Mouse (Mus musculus): ENCODE data around the gene Snapc4. TPM values are rescaled to one million over a fixed set of nuclear protein-coding genes. Genes with fewer than 3 reads are reported as not detected.

Gene Snapc4
- total and polyA plus RNA-seq, 3 experiments = 15.3 to 47.1 (median 42.7) TPM

DNA sequence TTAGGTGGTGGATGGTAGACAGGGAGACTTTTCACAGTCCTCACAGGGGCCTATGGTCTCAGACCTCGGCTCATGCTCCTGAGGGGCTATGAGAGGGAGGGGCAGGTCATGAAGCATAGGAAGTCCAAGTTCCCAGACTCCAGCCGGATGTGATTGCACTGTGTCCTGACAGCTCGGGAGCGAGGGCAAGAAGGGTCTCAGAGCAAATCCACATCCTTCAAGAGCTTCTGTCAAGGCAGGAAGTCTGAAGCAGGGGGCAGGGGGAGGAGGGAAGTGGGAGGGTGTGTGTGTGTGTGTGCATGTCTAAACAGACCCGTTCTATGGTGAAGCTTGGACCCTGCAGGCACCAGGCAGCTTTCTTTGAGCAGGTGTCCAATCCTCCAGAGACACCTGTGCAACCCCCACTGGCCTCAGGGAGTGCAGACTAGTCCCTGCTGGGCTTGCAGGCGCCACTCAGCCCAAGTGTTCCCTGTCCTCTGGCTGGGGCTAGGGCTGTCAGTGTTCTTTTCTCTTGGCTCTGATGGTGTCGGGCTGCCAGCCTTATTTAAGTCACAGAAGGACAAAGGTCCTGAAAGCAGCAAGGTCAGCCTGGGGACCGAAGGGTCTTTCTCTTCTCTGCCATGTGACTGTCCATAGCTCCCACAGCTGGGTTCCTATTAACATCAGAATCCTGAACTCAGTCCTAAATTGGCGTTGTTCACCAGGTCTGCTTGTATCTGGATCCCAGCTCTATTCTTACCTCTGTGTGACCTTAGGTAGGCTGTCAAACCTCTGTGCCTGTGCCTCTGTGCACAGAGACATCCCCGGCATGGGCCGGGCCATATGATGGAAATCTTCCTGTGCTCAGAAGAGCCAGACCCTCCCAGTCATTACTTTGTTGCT lies 37.6 kb downstream of the Snapc4 start:
- peaks cover 0 to 20% of the 10 kb centered on the region in 2 experiments for H3K36me3 ChIP-seq (replicated peaks in 1 of 2; ENCODE audit: control insufficient read depth in 1 of 2, insufficient read depth in 1 of 2, low read length in 1 of 2)
- no peaks in the 10 kb centered on the region for H3K79me2 ChIP-seq (replicated peaks; ENCODE audit: control insufficient read depth, extremely low read depth, insufficient read depth, poor library complexity, severe bottlenecking)
- H3K4me2 ChIP-seq (ENCODE audit: insufficient read depth, low read depth, poor library complexity, severe bottlenecking) = no peak overlapping the region
- no peak overlapping the region for H3K4me3 ChIP-seq (replicated peaks in 1 of 3; ENCODE audit: low read depth in 2 of 3, low read length in 2 of 3, poor library complexity in 1 of 3)
- H3K4me1 ChIP-seq (ENCODE audit: control insufficient read depth in 1 of 2, insufficient read depth in 2 of 2) = peaks cover 8 to 48% of the 10 kb centered on the region in 2 experiments; a peak in 3 of 4 replicates
- dilution Hi-C loops (cut with MboI; ENCODE audit: extremely low pct_ligation_motif_present, extremely low pct_unique_long_range_greater_than_20kb, low sequenced_read_pairs) = no loop called here
- no peaks in the 10 kb centered on the region for H3K9me3 ChIP-seq (replicated peaks; ENCODE audit: low read length)
- no peak for DNase-seq (ENCODE audit: extremely low read depth)
- H3K27ac ChIP-seq (ENCODE audit: insufficient read depth, low read depth) = no peak overlapping the region
- in situ Hi-C loops (cut with MboI; ENCODE audit: low pct_ligation_motif_present, low pct_unique_long_range_greater_than_20kb, low sequenced_read_pairs) = no loop called here
- H3K27me3 ChIP-seq (replicated peaks) = no peaks in the 10 kb centered on the region
- TF ChIP-seq USF1 (IDR thresholded peaks at IDR 0.05; ENCODE audit: low read depth, low read length) (no peak), PAX5 (IDR thresholded peaks at IDR 0.05; ENCODE audit: low read length) (no peak), HCFC1 (IDR thresholded peaks at IDR 0.05; ENCODE audit: low read depth, low read length) (no peak)
- no peak overlapping the region for H3K9ac ChIP-seq (ENCODE audit: insufficient read depth, low read depth)

DNA sequence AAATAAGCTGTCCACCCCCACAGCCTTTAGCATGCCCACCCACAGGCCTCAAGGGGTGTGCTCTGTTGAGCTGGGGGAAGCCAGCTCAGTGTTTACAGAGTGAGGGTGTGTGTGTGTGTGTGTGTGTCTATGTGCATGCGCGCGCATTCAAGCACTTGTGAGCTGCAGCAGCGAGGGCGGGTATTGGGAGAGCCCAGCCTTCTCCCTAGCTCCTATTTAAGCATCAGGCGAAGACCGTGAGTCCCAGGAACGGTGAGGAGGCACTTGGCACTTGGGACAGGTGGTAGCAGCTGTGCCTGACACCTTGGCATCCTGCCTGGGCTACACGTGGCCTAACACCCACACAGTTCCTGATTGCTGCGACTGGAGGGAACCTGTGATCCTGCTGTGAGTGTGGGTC lies 38.4 kb downstream of the Snapc4 start:
- Histone ChIP-seq H3K27ac (ENCODE audit: insufficient read depth, low read depth) (no peak overlapping the region), H3K9ac (ENCODE audit: insufficient read depth, low read depth) (no peak overlapping the region), H3K4me3 (replicated peaks in 1 of 3; ENCODE audit: low read depth in 2 of 3, low read length in 2 of 3, poor library complexity in 1 of 3) (no peak overlapping the region), H3K79me2 (replicated peaks; ENCODE audit: control insufficient read depth, extremely low read depth, insufficient read depth, poor library complexity, severe bottlenecking) (no peaks in the 10 kb centered on the region), H3K4me2 (ENCODE audit: insufficient read depth, low read depth, poor library complexity, severe bottlenecking) (no peak overlapping the region), H3K4me1 (ENCODE audit: control insufficient read depth in 1 of 2, insufficient read depth in 2 of 2) (peaks cover 8 to 48% of the 10 kb centered on the region in 2 experiments; a peak in 3 of 4 replicates), H3K36me3 (replicated peaks in 1 of 2; ENCODE audit: control insufficient read depth in 1 of 2, insufficient read depth in 1 of 2, low read length in 1 of 2) (peaks cover 0 to 13% of the 10 kb centered on the region in 2 experiments), H3K9me3 (replicated peaks; ENCODE audit: low read length) (no peaks in the 10 kb centered on the region), H3K27me3 (replicated peaks) (no peaks in the 10 kb centered on the region)
- dilution Hi-C loops (cut with MboI; ENCODE audit: extremely low pct_ligation_motif_present, extremely low pct_unique_long_range_greater_than_20kb, low sequenced_read_pairs) (no loop called here), in situ Hi-C loops (cut with MboI; ENCODE audit: low pct_ligation_motif_present, low pct_unique_long_range_greater_than_20kb, low sequenced_read_pairs) (no loop called here)
- DNase-seq (ENCODE audit: extremely low read depth) = no peak
- TF ChIP-seq TCF12 (IDR thresholded peaks at IDR 0.05; ENCODE audit: low read depth, low read length) = no peak
- no peak for TF ChIP-seq CTCF (conservative IDR thresholded peaks at IDR 0.05 in 1 of 2, IDR thresholded peaks at IDR 0.05 in 1 of 2; ENCODE audit: low read depth in 2 of 2, low read length in 2 of 2)
- TF ChIP-seq CHD2 (IDR thresholded peaks at IDR 0.05; ENCODE audit: low read length) = no peak
- no peak for TF ChIP-seq GABPA (IDR thresholded peaks at IDR 0.05; ENCODE audit: insufficient replicate concordance, low read depth, low read length)
- TF ChIP-seq HCFC1 (IDR thresholded peaks at IDR 0.05; ENCODE audit: low read depth, low read length) = no peak
- no peak for TF ChIP-seq BHLHE40 (IDR thresholded peaks at IDR 0.05; ENCODE audit: low read depth, low read length)
- TF ChIP-seq ETS1 (conservative IDR thresholded peaks at IDR 0.05; ENCODE audit: low read depth, low read length) = no peak
- no peak for TF ChIP-seq EP300 (IDR thresholded peaks at IDR 0.05; ENCODE audit: low read length)
- no peak for TF ChIP-seq UBTF (IDR thresholded peaks at IDR 0.05; ENCODE audit: low read depth, low read length)
- TF ChIP-seq E2F4 (IDR thresholded peaks at IDR 0.05; ENCODE audit: insufficient replicate concordance, low read depth, low read length) = no peak
- TF ChIP-seq JUND (conservative IDR thresholded peaks at IDR 0.05; ENCODE audit: low read depth, low read length) = no peak
- TF ChIP-seq PAX5 (IDR thresholded peaks at IDR 0.05; ENCODE audit: low read length) = no peak
- no peak for TF ChIP-seq USF1 (IDR thresholded peaks at IDR 0.05; ENCODE audit: low read depth, low read length)
- no peak for TF ChIP-seq NELFE (IDR thresholded peaks at IDR 0.05; ENCODE audit: low read depth, low read length)
- TF ChIP-seq TBP (conservative IDR thresholded peaks at IDR 0.05; ENCODE audit: low read depth, low read length) = no peak
- no peak for TF ChIP-seq ELF1 (IDR thresholded peaks at IDR 0.05; ENCODE audit: low read depth, low read length)
- no peak for TF ChIP-seq MAX (IDR thresholded peaks at IDR 0.05; ENCODE audit: low read length)
- no peak for TF ChIP-seq ZC3H11A (IDR thresholded peaks at IDR 0.05; ENCODE audit: low read depth, low read length)
